Mouse (Mus musculus) lung, embryonic 16.5 days (tissue): ENCODE measurements at regions not wholly inside any gene's neighbourhood (a gene's known extent, or its start where the extent isn't known, plus 50 kb on each side); places are given as distances from the start of the nearest gene placed in this dataset.

Experiments
- ATAC-seq: fragments of 200-750 bp; cut with Nextera tagmentation; 2 replicates; pipeline ENCODE4 v1.8.0; 2017; ENCODE audit warnings: low read depth, mild to moderate bottlenecking, moderate library complexity
- H3K27ac ChIP-seq: fragments of 300-500 bp; sonication (generic); 2 replicates; pipeline ENCODE4 v1.5.1; 2014; ENCODE audit warnings: mild to moderate bottlenecking, control low read depth, low read length
- H3K27me3 ChIP-seq: fragments of 300-500 bp; sonication (generic); 2 replicates; pipeline ENCODE4 v1.6.1; 2014; ENCODE audit warnings: low read depth, low read length, mixed read lengths; ENCODE audit not compliant: control insufficient read depth, insufficient read depth
- H3K36me3 ChIP-seq: fragments of 300-500 bp; sonication (generic); 2 replicates; pipeline ENCODE4 v1.6.1; 2014; ENCODE audit warnings: low read length; ENCODE audit not compliant: control insufficient read depth, insufficient read depth
- H3K4me1 ChIP-seq: fragments of 300-500 bp; sonication (generic); replicated peaks from 2 replicates; pipeline ENCODE4 v1.6.1; 2014; ENCODE audit warnings: low read length, mixed read lengths; ENCODE audit not compliant: control insufficient read depth, insufficient read depth
- H3K4me2 ChIP-seq: fragments of 300-500 bp; sonication (generic); 2 replicates; pipeline ENCODE4 v1.6.1; 2014; ENCODE audit warnings: low read depth, low read length, control low read depth
- H3K4me3 ChIP-seq: fragments of 300-500 bp; sonication (generic); 2 replicates; pipeline ENCODE4 v1.5.1; 2014; ENCODE audit warnings: mild to moderate bottlenecking, low read length, control low read depth
- H3K9ac ChIP-seq: fragments of 300-500 bp; sonication (generic); 2 replicates; pipeline ENCODE4 v1.6.1; 2014; ENCODE audit warnings: low read length, control low read depth
- H3K9me3 ChIP-seq: fragments of 300-500 bp; sonication (generic); 2 replicates; pipeline ENCODE4 v1.6.1; 2016; ENCODE audit warnings: low read length; ENCODE audit not compliant: control insufficient read depth
- WGBS: fragments of 180-500 bp; shearing (Covaris S2); extraction: QIAGEN DNeasy Blood & Tissue Kit; methylation state at CpG from one replicate; pipeline ENCODE4 v1.1.7; 2014; 5-methylcytosine and 5-hydroxymethylcytosine counted together

- Histone ChIP-seq H3K27me3 (no peaks in the 10 kb centered on the region), H3K27ac (no peak overlapping the region), H3K4me1 (no peaks in the 10 kb centered on the region), H3K4me3 (no peak overlapping the region), H3K4me2 (no peak overlapping the region), H3K36me3 (no peaks in the 10 kb centered on the region), H3K9ac (no peak overlapping the region), H3K9me3 (no peaks in the 10 kb centered on the region)
- WGBS = 72% methylated on average over 1 of the region's 1 CpGs
- no peak for ATAC-seq
These were observed 160.4 kb upstream of the Gm10192 start for GRCm38 (mm10) chr4:97343378-97343777.
